Mouse (Mus musculus) hematopoietic stem cell, adult 5-6 weeks (primary cell): ENCODE measurements around the gene Lce1l. TPM values are rescaled to one million over a fixed set of nuclear protein-coding genes. Genes with fewer than 3 reads are reported as not detected.
"Not testable (repeated sequence)": the region's sequence is repeated elsewhere in the genome, so short reads cannot be mapped to it uniquely, and the experiment has no call there.

Source experiments
- ATAC-seq, 2 experiments: fragments of 125-278 bp in 1 of 2; replicated peaks in 1 of 2; 2 replicates each; pipeline ENCODE4 v1.8.0; 2016 to 2017; ENCODE audit warnings: inconsistent platforms in 2 of 2, mild to moderate bottlenecking in 2 of 2, moderate number of reproducible peaks in 2 of 2, low read depth in 1 of 2, moderate TSS enrichment in 1 of 2; ENCODE audit not compliant: low FRiP score in 2 of 2, poor library complexity in 2 of 2, severe bottlenecking in 2 of 2, insufficient read depth in 1 of 2, low TSS enrichment in 1 of 2
- total RNA-seq: library from RNA; stranded (forward); fragments of 172-1452, 232-1000 nt; gene quantifications from 2 replicates; pipeline ENCODE4 v1.2.3, GENCODE M21; 2017

The Lce1l gene
- not detected in 2 replicates for total RNA-seq

- no peak for ATAC-seq
These were observed at the start of gene Lce1l for GRCm38 (mm10) chr3:92851186-92851585. Gene Lce1l, minus strand, starts transcription at chr3:92851286.

- ATAC-seq: no peak
These were observed 43.4 kb upstream of the Lce1l start for GRCm38 (mm10) chr3:92894489-92894888.

- ATAC-seq: no peak
These were observed 43.0 kb upstream of the Lce1l start for GRCm38 (mm10) chr3:92894063-92894462.

GRCm38 (mm10) chr3:92874180-92874579 is 23.1 kb upstream of the Lce1l start:
- no peak for ATAC-seq

GRCm38 (mm10) chr3:92870116-92870515 is 19.0 kb upstream of the Lce1l start, which contains the start of gene 2310050C09Rik:
Gene 2310050C09Rik, minus strand, starts transcription at chr3:92870216.
- ATAC-seq: no peak

- ATAC-seq: no peak
These were observed 24.0 kb downstream of the Lce1l start, which contains the start of gene Kprp for GRCm38 (mm10) chr3:92827108-92827507. Gene Kprp, minus strand, starts transcription at chr3:92827247.

- ATAC-seq: no peak
These were observed 25.3 kb downstream of the Lce1l start for GRCm38 (mm10) chr3:92825808-92826207.

- not testable (repeated sequence) for ATAC-seq
These were observed 35.0 kb downstream of the Lce1l start for GRCm38 (mm10) chr3:92816036-92816435.

GRCm38 (mm10) chr3:92815581-92815980 is 35.5 kb downstream of the Lce1l start:
- ATAC-seq: no peak

GRCm38 (mm10) chr3:92807791-92808190 is 43.3 kb downstream of the Lce1l start, which contains the start of gene Lce1k:
Gene Lce1k, minus strand, starts transcription at chr3:92807891.
- no peak for ATAC-seq

Other genes with a start within 250 kb of the Lce1l start
- gene 2210017I01Rik, start 243.8 kb downstream of the Lce1l start, total RNA-seq: not detected in 2 replicates
- gene Lce6a, start 229.6 kb downstream of the Lce1l start, total RNA-seq: not detected in 2 replicates
- gene Lce1a1, start 203.0 kb downstream of the Lce1l start, total RNA-seq: not detected in 2 replicates
- not detected in 2 replicates for gene Lce1b, start 194.4 kb downstream of the Lce1l start, total RNA-seq
- gene Lce1a2, start 181.0 kb downstream of the Lce1l start, total RNA-seq: not detected in 2 replicates
- gene Lce1c, start 172.0 kb downstream of the Lce1l start, total RNA-seq: not detected in 2 replicates
- not detected in 2 replicates for gene Lce1d, start 164.1 kb downstream of the Lce1l start, total RNA-seq
- gene Lce1e, start 142.2 kb downstream of the Lce1l start, total RNA-seq: not detected in 2 replicates
- gene Lce1f, start 130.9 kb downstream of the Lce1l start, total RNA-seq: not detected in 2 replicates
- not detected in 2 replicates for gene Gm38119, start 112.2 kb downstream of the Lce1l start, total RNA-seq
- gene Lce1g, start 98.9 kb downstream of the Lce1l start, total RNA-seq: not detected in 2 replicates
- gene Lce1h, start 86.2 kb downstream of the Lce1l start, total RNA-seq: not detected in 2 replicates
- not detected in 2 replicates for gene Lce1i, start 72.4 kb downstream of the Lce1l start, total RNA-seq
- gene Lce1j, start 60.8 kb downstream of the Lce1l start, total RNA-seq: not detected in 2 replicates
- gene Lce1k, start 43.4 kb downstream of the Lce1l start, total RNA-seq: not detected in 2 replicates
- not detected in 2 replicates for gene Kprp, start 24.0 kb downstream of the Lce1l start, total RNA-seq
- gene 2310050C09Rik, start 18.9 kb upstream of the Lce1l start, total RNA-seq: not detected in 2 replicates
- not detected in 2 replicates for gene Lce3a, start 74.9 kb upstream of the Lce1l start, total RNA-seq
- gene Lce3b, start 81.7 kb upstream of the Lce1l start, total RNA-seq: not detected in 2 replicates
- gene Lce3c, start 93.2 kb upstream of the Lce1l start, total RNA-seq: not detected in 2 replicates
- gene Lce3d, start 106.1 kb upstream of the Lce1l start, total RNA-seq: not detected in 2 replicates
- gene Lce3e, start 115.8 kb upstream of the Lce1l start, total RNA-seq: not detected in 2 replicates
- gene Lce3f, start 140.9 kb upstream of the Lce1l start, total RNA-seq: not detected in 2 replicates
- gene Crct1, start 164.4 kb upstream of the Lce1l start, total RNA-seq: not detected in 2 replicates
- gene Lce1m, start 167.8 kb upstream of the Lce1l start, total RNA-seq: not detected in 2 replicates
- gene Gm4858, start 217.5 kb upstream of the Lce1l start, total RNA-seq: not detected in 2 replicates